Mouse (Mus musculus): ENCODE measurements around the gene Ddi2.

GRCm38 (mm10) chr4:141725738-141726137 lies 2.5 kb upstream of the Ddi2 start:
- TF ChIP-seq USF1 (IDR thresholded peaks at IDR 0.05; ENCODE audit: low read depth) (no peak), CTCF (IDR thresholded peaks at IDR 0.05; ENCODE audit: control insufficient read depth, insufficient read depth, insufficient read length) (no peak), MYOG (IDR thresholded peaks at IDR 0.05; ENCODE audit: control insufficient read depth, extremely low read depth, insufficient read length) (no peak), MYOD1 (IDR thresholded peaks at IDR 0.05; ENCODE audit: control insufficient read depth, insufficient read length, low read depth) (no peak), MAX (IDR thresholded peaks at IDR 0.05) (no peak), CEBPB (IDR thresholded peaks at IDR 0.05; ENCODE audit: low read depth) (no peak)

Measured in C2C12 (cell line).